In genomic region chr1:72868429-72869215, GRCm38 (mm10) we compare ENCODE assay signal across 17 mouse cellular contexts. TPM values are rescaled to one million over a fixed set of nuclear protein-coding genes. Genes with fewer than 3 reads are reported as not detected.
DNase-seq lines count a peak whose midpoint lies in the region; ATAC-seq lines count a peak whose summit lies in the region.
"Had no signal": no experiment of that assay in that cellular context is flagged by ENCODE, and none has a peak within 500 bp of the region (broad histone marks: within the 10 kb centered on the region; RNA-seq: fewer than 3 reads in every experiment).

No protein-coding gene starts in this region.

- H3K4me2 ChIP-seq in heart, embryonic 13.5 days: peak overlapping the region; percentile 95
- no peak overlapping the region for H3K4me2 ChIP-seq in embryonic facial prominence, embryonic 15.5 days (replicated peaks)
- H3K4me2 ChIP-seq: liver, embryonic 11.5 days had no signal

- peak; percentile 42 for DNase-seq in cerebellum, adult 9-10 months
- no peak for DNase-seq in cerebellum, adult 8-10 months
- no peak for DNase-seq in heart, adult 18-20 months
- DNase-seq in 416B (ENCODE audit: low read depth): peak; percentile 67
- no peak for DNase-seq in embryo, embryonic 10.5 days (ENCODE audit: low spot score)
- no peak for DNase-seq in ovary, postnatal 36 days (ENCODE audit: low spot score)
- DNase-seq: cerebellum, postnatal 25 days; kidney, adult 8-10 months had no signal

- H3K9ac ChIP-seq in heart, embryonic 13.5 days: no peak overlapping the region
- no peak overlapping the region for H3K9ac ChIP-seq in embryonic facial prominence, embryonic 15.5 days
- H3K9ac ChIP-seq: heart, embryonic 12.5 days; hindbrain, embryonic 13.5 days; midbrain, embryonic 13.5 days had no signal

- H3K27me3 ChIP-seq in heart, embryonic 13.5 days (replicated peaks): no peaks in the 10 kb centered on the region
- no peaks in the 10 kb centered on the region for H3K27me3 ChIP-seq in embryonic facial prominence, embryonic 15.5 days
- H3K27me3 ChIP-seq: heart, embryonic 12.5 days had no signal

- H3K9me3 ChIP-seq in heart, embryonic 13.5 days: no peaks in the 10 kb centered on the region
- H3K9me3 ChIP-seq in embryonic facial prominence, embryonic 15.5 days (replicated peaks): no peaks in the 10 kb centered on the region
- H3K9me3 ChIP-seq: heart, embryonic 12.5 days; hindbrain, embryonic 13.5 days; midbrain, embryonic 13.5 days had no signal

- H3K27ac ChIP-seq in heart, embryonic 13.5 days (replicated peaks): no peak overlapping the region
- peak overlapping the region; percentile 24 for H3K27ac ChIP-seq in embryonic facial prominence, embryonic 15.5 days (replicated peaks)
- H3K27ac ChIP-seq: hindbrain, embryonic 13.5 days; layer of hippocampus, adult 2 months; midbrain, embryonic 13.5 days had no signal

- peaks cover 58% of the 10 kb centered on the region for H3K4me1 ChIP-seq in heart, embryonic 13.5 days
- H3K4me1 ChIP-seq in embryonic facial prominence, embryonic 15.5 days: peaks cover 66% of the 10 kb centered on the region

- no peak overlapping the region for H3K4me3 ChIP-seq in heart, embryonic 13.5 days
- no peak overlapping the region for H3K4me3 ChIP-seq in embryonic facial prominence, embryonic 15.5 days (replicated peaks)
- H3K4me3 ChIP-seq: heart, embryonic 12.5 days; layer of hippocampus, adult 2 months; midbrain, embryonic 13.5 days had no signal

- no peak for ATAC-seq in heart, embryonic 13.5 days (ENCODE audit: extremely low read depth, insufficient number of reproducible peaks, low FRiP score, low TSS enrichment)
- ATAC-seq in embryonic facial prominence, embryonic 15.5 days (ENCODE audit: insufficient number of reproducible peaks, low FRiP score, low TSS enrichment, low read depth): no peak
- ATAC-seq: lung, postnatal 0 days; midbrain, embryonic 13.5 days had no signal

- peaks cover 38% of the 10 kb centered on the region for H3K36me3 ChIP-seq in heart, embryonic 13.5 days
- peaks cover 8% of the 10 kb centered on the region; the same call in 1 of the 2 replicates for H3K36me3 ChIP-seq in embryonic facial prominence, embryonic 15.5 days
- H3K36me3 ChIP-seq: hindbrain, embryonic 13.5 days; midbrain, embryonic 13.5 days had no signal

- WGBS in heart, embryonic 13.5 days: 66% methylated on average over 10 of the region's 10 CpGs
- WGBS in embryonic facial prominence, embryonic 15.5 days: 59% methylated on average over 10 of the region's 10 CpGs

RNA-seq across cellular contexts. Expression of gene Igfbp5, which starts 6.1 kb away (rescaled TPM):
- 110 and 126 TPM in 2 replicates for polyA plus RNA-seq in heart, embryonic 13.5 days (2015; fragmentation: Nextera tagmentation; extraction: Ambion mirVana)
- total RNA-seq in heart, adult 18-20 months (2021): 100 to 1,000 TPM in 1 of 2 experiments, 10 to 100 TPM in 1; 80.7 to 123 TPM
- polyA plus RNA-seq in embryonic facial prominence, embryonic 15.5 days (2015; fragmentation: Nextera tagmentation; extraction: Ambion mirVana): 127 and 131 TPM in 2 replicates

RNA-seq across cellular contexts. Expression of gene Igfbp2, which starts 44.3 kb away (rescaled TPM):
- 85.0 and 87.3 TPM in 2 replicates for polyA plus RNA-seq in heart, embryonic 13.5 days (2015; fragmentation: Nextera tagmentation; extraction: Ambion mirVana)
- total RNA-seq in heart, adult 18-20 months (2021): under 1 TPM; 0.37 to 0.51 TPM
- 728 and 790 TPM in 2 replicates for polyA plus RNA-seq in embryonic facial prominence, embryonic 15.5 days (2015; fragmentation: Nextera tagmentation; extraction: Ambion mirVana)
- total RNA-seq: neutrophil, adult 5-6 weeks had no signal

Comparison
In these comparisons a context has a peak if more than half of its experiments do, and no peak if none do; other contexts are left out.
1. DNase-seq: peak in cerebellum, adult 9-10 months (single experiment) and 416B (single experiment); none in cerebellum, adult 8-10 months (single experiment), heart, adult 18-20 months (0 of 2), embryo, embryonic 10.5 days (single experiment) and ovary, postnatal 36 days (single experiment).